Mouse (Mus musculus) stomach, embryonic 14.5 days (tissue): Measurements from ENCODE around the gene Pappa. TPM values are rescaled to one million over a fixed set of nuclear protein-coding genes. Genes with fewer than 3 reads are reported as not detected.

Experiments
- ATAC-seq: fragments of 200-750 bp; cut with Nextera tagmentation; 2 replicates; pipeline ENCODE4 v1.8.0; 2017; ENCODE audit warnings: low read depth, moderate TSS enrichment; ENCODE audit not compliant: insufficient number of reproducible peaks, insufficient read depth, low FRiP score
- H3K27ac ChIP-seq: fragments of 300-500 bp; sonication (generic); 2 replicates; pipeline ENCODE4 v1.5.1; 2014; ENCODE audit warnings: mild to moderate bottlenecking, low read length, moderate library complexity, mixed read lengths
- H3K27me3 ChIP-seq: fragments of 300-500 bp; sonication (generic); 2 replicates; pipeline ENCODE4 v1.6.1; 2014; ENCODE audit warnings: low read length, control low read depth, mixed read lengths; ENCODE audit not compliant: control insufficient read depth, insufficient read depth
- H3K36me3 ChIP-seq: fragments of 300-500 bp; sonication (generic); 2 replicates; pipeline ENCODE4 v1.6.1; 2014; ENCODE audit warnings: mild to moderate bottlenecking, control low read depth, low read length, moderate library complexity, mixed read lengths; ENCODE audit not compliant: control insufficient read depth, insufficient read depth
- H3K4me1 ChIP-seq: fragments of 300-500 bp; sonication (generic); 2 replicates; pipeline ENCODE4 v1.6.1; 2014; ENCODE audit warnings: low read length, control low read depth, mixed read lengths; ENCODE audit not compliant: control insufficient read depth, insufficient read depth
- H3K4me2 ChIP-seq: fragments of 300-500 bp; sonication (generic); replicated peaks from 2 replicates; pipeline ENCODE4 v1.6.1; 2014; ENCODE audit warnings: low read depth, low read length, control low read depth
- H3K4me3 ChIP-seq: fragments of 300-500 bp; sonication (generic); 2 replicates; pipeline ENCODE4 v1.5.1; 2014; ENCODE audit warnings: low read depth, low read length, control low read depth
- H3K9ac ChIP-seq: fragments of 300-500 bp; sonication (generic); replicated peaks from 2 replicates; pipeline ENCODE4 v1.6.1; 2014; ENCODE audit warnings: low read depth, mild to moderate bottlenecking, control low read depth, low read length, moderate library complexity, mixed read lengths
- H3K9me3 ChIP-seq: fragments of 300-500 bp; sonication (generic); 2 replicates; pipeline ENCODE4 v1.6.1; 2016; ENCODE audit warnings: low read depth, low read length, control low read depth; ENCODE audit not compliant: control insufficient read depth
- WGBS: fragments of 180-500 bp; shearing (Covaris S2); extraction: QIAGEN DNeasy Blood & Tissue Kit; methylation state at CpG from one replicate; pipeline ENCODE4 v1.1.7; 2014; 5-methylcytosine and 5-hydroxymethylcytosine counted together
- polyA plus RNA-seq: library from polyadenylated mRNA; unstranded; fragments of >200 nt; fragmentation: Nextera tagmentation; extraction: Ambion mirVana; gene quantifications from 2 replicates; pipeline ENCODE4 v1.2.1, GENCODE M21; 2014

The Pappa gene
- polyA plus RNA-seq, 1 experiment from 2014 or later: 1.3 TPM

DNA sequence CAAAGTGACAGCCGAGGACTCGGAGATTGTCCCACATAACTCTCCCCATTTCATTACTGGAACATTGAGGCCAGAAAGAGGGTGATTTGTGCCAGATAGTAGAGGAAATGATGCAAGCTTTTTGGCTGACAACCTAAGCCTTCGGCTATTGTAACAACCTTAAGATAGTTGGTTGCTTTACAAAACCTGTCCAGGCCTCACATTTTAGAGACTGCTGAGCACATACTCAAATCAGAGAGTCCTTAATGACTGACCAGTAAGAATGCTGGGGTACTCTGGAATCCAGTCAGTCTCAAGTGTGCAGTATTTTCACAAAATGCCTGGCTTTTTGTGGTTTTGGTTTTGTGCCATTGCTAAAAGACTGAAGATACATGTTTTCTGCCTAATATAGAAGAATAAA lies 217.8 kb downstream of the Pappa start:
- 90% methylated on average over 3 of the region's 3 CpGs for WGBS
- H3K27me3 ChIP-seq: no peaks in the 10 kb centered on the region

DNA sequence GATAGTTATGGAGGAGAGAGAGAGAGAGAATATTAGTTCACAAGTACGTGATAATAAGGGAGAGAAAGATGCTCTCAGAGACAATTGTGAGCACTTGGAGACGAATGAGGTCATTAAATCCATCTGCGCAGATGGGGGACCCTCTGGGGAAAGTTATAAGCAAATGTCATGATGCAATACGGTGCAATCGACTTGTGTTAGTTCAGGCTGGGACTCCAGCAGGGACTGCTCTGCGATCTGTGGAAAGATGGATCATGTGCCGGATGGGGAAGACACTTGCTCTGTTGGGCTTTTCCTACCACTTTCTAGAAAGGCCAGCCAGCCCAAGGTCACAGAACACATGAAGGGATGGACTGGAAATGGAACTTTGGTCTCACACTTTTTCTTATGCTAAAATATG lies 226.5 kb downstream of the Pappa start:
- ATAC-seq: no peak
- Histone ChIP-seq H3K36me3 (no peaks in the 10 kb centered on the region), H3K27me3 (no peaks in the 10 kb centered on the region), H3K4me1 (no peaks in the 10 kb centered on the region), H3K4me3 (no peak overlapping the region), H3K27ac (no peak overlapping the region), H3K4me2 (no peak overlapping the region), H3K9ac (no peak overlapping the region), H3K9me3 (no peaks in the 10 kb centered on the region)
- 69% methylated on average over 7 of the region's 7 CpGs for WGBS

More for the DNA sequence above, 217.8 kb downstream of the Pappa start:
- H3K4me2 ChIP-seq: no peak overlapping the region
- ATAC-seq: no peak
- H3K9me3 ChIP-seq: no peaks in the 10 kb centered on the region
- no peaks in the 10 kb centered on the region for H3K36me3 ChIP-seq
- no peaks in the 10 kb centered on the region for H3K4me1 ChIP-seq
- H3K9ac ChIP-seq: no peak overlapping the region
- H3K4me3 ChIP-seq: no peak overlapping the region
- no peak overlapping the region for H3K27ac ChIP-seq

DNA sequence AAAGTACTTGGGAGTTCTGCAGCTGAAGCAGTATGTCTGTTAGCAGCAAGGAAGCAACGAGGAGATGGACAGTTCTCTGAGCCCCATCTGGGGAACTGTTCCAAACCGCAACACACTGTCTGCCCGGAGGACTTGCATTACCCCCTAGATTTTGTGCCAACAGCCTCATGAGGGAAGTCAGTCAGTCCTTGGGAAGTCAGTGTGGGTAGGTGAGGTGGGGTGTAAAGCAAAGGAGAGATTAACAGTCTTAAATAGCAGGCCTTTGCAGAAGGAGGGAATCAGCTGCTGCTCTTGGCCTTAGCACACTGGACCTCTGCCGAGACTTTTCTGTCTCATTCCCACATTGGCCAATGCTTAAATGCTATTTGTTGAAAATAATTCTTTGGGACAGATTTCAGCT lies 230.6 kb downstream of the Pappa start:
- WGBS: 79% methylated on average over 4 of the region's 4 CpGs
- no peaks in the 10 kb centered on the region for H3K36me3 ChIP-seq
- no peak overlapping the region for H3K4me3 ChIP-seq
- no peak overlapping the region for H3K4me2 ChIP-seq
- H3K9ac ChIP-seq: no peak overlapping the region
- no peaks in the 10 kb centered on the region for H3K4me1 ChIP-seq
- no peaks in the 10 kb centered on the region for H3K27me3 ChIP-seq
- no peaks in the 10 kb centered on the region for H3K9me3 ChIP-seq
- H3K27ac ChIP-seq: no peak overlapping the region
- ATAC-seq: no peak

DNA sequence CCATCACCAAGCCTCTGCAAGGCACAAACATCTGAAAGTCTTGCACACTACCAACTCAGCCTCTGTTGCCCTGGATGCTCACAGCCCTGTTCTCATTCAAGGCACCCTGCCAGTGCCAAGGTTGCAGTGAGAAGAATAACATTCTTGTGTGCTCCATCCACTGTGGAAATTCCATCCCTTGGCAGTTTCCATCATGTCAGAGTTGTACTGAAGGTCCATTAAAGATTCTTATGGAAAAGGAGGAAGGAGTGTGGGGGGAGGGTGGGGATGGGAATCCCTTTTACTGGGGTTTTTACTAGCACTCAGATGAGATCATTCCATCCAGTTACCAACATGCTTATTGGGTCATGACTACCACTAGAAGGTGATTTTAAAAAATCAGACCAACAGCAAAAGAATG lies 243.2 kb downstream of the Pappa start:
- no peak overlapping the region for H3K9ac ChIP-seq
- no peak for ATAC-seq

DNA sequence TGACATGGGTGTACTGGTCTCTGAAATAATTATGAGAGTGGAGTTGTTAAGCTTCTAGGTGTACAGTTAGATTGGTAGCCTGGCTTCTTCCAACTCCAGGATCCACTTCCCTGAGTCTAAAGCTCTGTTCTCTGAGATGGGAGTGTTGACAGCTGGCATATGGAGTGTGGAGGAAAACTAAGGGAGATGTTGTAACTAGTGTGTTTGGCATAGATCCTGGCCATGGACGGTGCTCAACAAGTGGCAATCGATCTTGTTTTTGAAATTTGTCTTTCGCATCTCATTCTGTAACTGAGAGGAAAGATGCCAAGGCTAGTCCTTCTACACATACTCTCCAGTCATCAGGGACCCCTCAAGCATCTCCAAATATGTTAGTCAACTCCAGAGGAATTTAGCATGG lies 248.8 kb downstream of the Pappa start:
- Histone ChIP-seq H3K4me3 (no peak overlapping the region), H3K4me1 (no peaks in the 10 kb centered on the region), H3K27me3 (no peaks in the 10 kb centered on the region), H3K4me2 (no peak overlapping the region), H3K9me3 (no peaks in the 10 kb centered on the region), H3K27ac (no peak overlapping the region), H3K9ac (no peak overlapping the region), H3K36me3 (no peaks in the 10 kb centered on the region)
- whole genome bisulfite sequencing: 92% methylated on average over 3 of the region's 3 CpGs
- ATAC-seq: no peak

More for the DNA sequence above, 243.2 kb downstream of the Pappa start:
- no peak overlapping the region for H3K4me3 ChIP-seq
- H3K4me1 ChIP-seq: no peaks in the 10 kb centered on the region
- no peaks in the 10 kb centered on the region for H3K9me3 ChIP-seq
- H3K27ac ChIP-seq: no peak overlapping the region
- no peaks in the 10 kb centered on the region for H3K27me3 ChIP-seq
- H3K36me3 ChIP-seq: no peaks in the 10 kb centered on the region
- H3K4me2 ChIP-seq: no peak overlapping the region

DNA sequence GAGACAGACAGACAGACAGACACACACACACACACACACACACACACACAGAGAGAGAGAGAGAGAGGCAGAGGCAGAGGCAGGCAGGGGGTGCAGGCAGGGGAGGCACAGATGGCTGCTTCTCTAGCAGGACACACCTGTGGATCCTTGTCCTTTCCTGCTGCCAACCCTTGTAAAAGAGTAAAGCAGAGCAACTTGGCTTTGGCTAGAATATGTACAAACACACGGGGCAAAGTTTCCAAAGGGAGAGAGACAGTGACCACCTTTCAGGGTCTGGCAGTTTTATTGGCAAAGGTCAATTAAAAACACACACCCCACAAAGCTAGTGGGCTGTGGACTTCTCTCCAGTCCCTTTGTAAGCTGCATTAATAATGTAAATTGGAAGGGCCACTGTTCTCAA lies 249.9 kb downstream of the Pappa start:
- ATAC-seq: no peak
- Histone ChIP-seq H3K36me3 (no peaks in the 10 kb centered on the region), H3K4me1 (no peaks in the 10 kb centered on the region), H3K4me2 (no peak overlapping the region), H3K27me3 (no peaks in the 10 kb centered on the region), H3K9me3 (no peaks in the 10 kb centered on the region), H3K27ac (no peak overlapping the region), H3K4me3 (no peak overlapping the region), H3K9ac (no peak overlapping the region)
- WGBS: 38% methylated on average over 1 of the region's 1 CpGs

DNA sequence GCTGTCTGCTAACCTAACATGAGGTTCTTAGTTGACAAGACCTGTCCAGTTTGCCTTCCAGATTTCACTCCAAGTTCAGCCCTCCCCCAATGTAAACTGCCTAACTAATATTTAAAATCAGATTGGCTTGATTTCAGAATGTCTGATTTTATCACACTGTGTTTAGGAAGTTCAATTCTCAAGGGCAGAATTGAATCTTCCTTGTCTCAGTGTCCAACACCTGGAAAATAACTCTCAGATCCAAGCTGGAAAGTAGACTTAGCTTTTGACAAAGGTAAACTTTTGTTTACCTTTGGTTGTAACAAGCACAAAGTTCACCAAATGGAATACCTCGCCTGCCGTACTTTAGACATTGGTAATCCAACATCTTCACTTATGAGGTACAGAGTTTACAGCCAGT lies 252.6 kb downstream of the Pappa start:
- Histone ChIP-seq H3K27ac (no peak overlapping the region), H3K9ac (no peak overlapping the region), H3K4me3 (no peak overlapping the region), H3K4me1 (no peaks in the 10 kb centered on the region), H3K27me3 (no peaks in the 10 kb centered on the region), H3K36me3 (no peaks in the 10 kb centered on the region), H3K9me3 (no peaks in the 10 kb centered on the region), H3K4me2 (no peak overlapping the region)
- WGBS: 70% methylated on average over 2 of the region's 2 CpGs
- no peak for ATAC-seq

DNA sequence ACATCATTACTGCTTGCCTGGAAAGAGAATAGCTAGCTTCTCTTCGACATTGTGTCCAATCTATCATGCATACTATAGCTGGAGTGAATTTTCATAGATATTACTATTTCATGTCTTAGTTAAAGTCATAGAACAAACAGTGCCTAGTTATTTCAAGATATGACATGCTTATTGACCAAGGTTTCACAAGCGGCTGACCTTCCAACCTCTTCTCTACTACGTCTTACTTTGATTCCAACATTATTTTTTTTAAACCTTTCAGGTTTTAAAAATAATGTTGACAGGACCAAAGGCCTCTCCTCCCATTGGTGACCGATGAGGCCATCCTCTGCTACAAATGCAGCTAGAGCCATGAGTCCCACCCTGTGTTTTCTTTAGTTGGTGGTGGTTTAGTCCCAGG lies 255.5 kb downstream of the Pappa start:
- no peaks in the 10 kb centered on the region for H3K9me3 ChIP-seq

DNA sequence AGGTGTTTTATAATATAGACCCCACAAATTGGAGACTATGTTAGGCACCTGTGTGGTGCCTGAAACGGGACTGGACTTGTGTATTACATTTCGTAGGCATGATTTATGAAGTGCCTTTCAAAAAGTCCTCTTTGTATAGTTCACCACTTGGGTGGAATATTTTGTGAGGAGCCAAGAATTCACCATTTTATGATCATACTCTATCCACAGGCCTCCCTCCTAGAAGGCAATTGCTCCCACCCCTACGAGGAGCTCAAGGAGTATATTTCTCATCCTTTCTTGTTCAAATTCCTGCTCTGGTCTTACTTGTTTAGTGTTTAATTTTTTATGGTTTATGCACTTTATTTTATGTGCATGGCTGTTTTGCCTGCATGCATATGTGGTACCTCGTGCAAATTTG lies 259.1 kb downstream of the Pappa start:
- ATAC-seq: no peak
- H3K4me2 ChIP-seq: no peak overlapping the region
- no peak overlapping the region for H3K9ac ChIP-seq
- no peaks in the 10 kb centered on the region for H3K9me3 ChIP-seq
- H3K36me3 ChIP-seq: no peaks in the 10 kb centered on the region
- H3K4me3 ChIP-seq: no peak overlapping the region
- 85% methylated on average over 4 of the region's 4 CpGs for WGBS
- no peaks in the 10 kb centered on the region for H3K4me1 ChIP-seq
- no peaks in the 10 kb centered on the region for H3K27me3 ChIP-seq
- no peak overlapping the region for H3K27ac ChIP-seq

More for the DNA sequence above, 255.5 kb downstream of the Pappa start:
- no peak for ATAC-seq
- Histone ChIP-seq H3K4me1 (no peaks in the 10 kb centered on the region), H3K9ac (no peak overlapping the region), H3K4me3 (no peak overlapping the region), H3K27me3 (no peaks in the 10 kb centered on the region), H3K27ac (no peak overlapping the region), H3K36me3 (no peaks in the 10 kb centered on the region), H3K4me2 (no peak overlapping the region)
- 85% methylated on average over 4 of the region's 4 CpGs for WGBS
